Mouse (Mus musculus): ENCODE measurements around the gene Antxr1. TPM values are rescaled to one million over a fixed set of nuclear protein-coding genes. Genes with fewer than 3 reads are reported as not detected.

The Antxr1 gene
- polyA plus RNA-seq, 1 experiment from 2014 or later = 0.47 TPM

DNA sequence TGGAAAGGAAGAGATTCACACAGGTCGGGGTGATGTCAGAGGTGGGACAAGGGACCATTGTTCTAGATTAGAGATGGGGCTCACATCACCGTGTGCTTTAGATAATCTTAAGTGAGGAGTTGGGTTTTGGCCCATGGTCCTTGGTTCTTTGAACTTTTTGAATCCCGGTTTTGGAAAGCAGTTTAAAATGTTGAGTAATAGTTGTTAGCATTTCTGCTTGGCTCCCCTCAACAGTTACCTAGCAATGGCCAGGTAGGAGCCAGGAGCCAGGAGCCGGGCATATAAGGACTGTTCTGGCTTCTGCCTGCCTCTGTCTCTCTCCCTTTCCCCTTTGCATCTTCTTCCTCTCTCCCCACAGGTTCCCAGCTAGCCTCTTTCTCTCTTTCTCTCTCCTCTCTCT, 62.5 kb downstream of the Antxr1 start:
- Histone ChIP-seq H3K9ac (replicated peaks) (no peak overlapping the region), H3K9me3 (ENCODE audit: low read length) (no peaks in the 10 kb centered on the region), H3K27ac (ENCODE audit: low read depth) (no peak overlapping the region), H3K27me3 (ENCODE audit: insufficient read depth, low read length) (0 out of 2 replicates have a peak, but pooled peaks cover 2% of the 10 kb centered on the region), H3K4me2 (ENCODE audit: low read depth, low read length) (no peak overlapping the region), H3K4me1 (ENCODE audit: insufficient read depth) (peaks cover 6% of the 10 kb centered on the region), H3K4me3 (ENCODE audit: low read depth, low read length) (no peak overlapping the region), H3K36me3 (replicated peaks; ENCODE audit: insufficient read depth, low read length) (no peaks in the 10 kb centered on the region)
- no peak for ATAC-seq
- TF ChIP-seq CTCF (IDR thresholded peaks at IDR 0.05; ENCODE audit: low read depth) = no peak
- DNase-seq = no peak
- 52% methylated on average over 4 of the region's 4 CpGs for WGBS (ENCODE audit: insufficient replicate concordance)

- ATAC-seq = no peak
- no peak overlapping the region for H3K9ac ChIP-seq (replicated peaks)
- no peaks in the 10 kb centered on the region for H3K36me3 ChIP-seq (replicated peaks; ENCODE audit: insufficient read depth, low read length)
- 0 out of 2 replicates have a peak, but pooled peaks cover 2% of the 10 kb centered on the region for H3K27me3 ChIP-seq (ENCODE audit: insufficient read depth, low read length)
- H3K9me3 ChIP-seq (ENCODE audit: low read length) = no peaks in the 10 kb centered on the region
- 64% methylated on average over 2 of the region's 2 CpGs for WGBS (ENCODE audit: insufficient replicate concordance)
- TF ChIP-seq EP300 (IDR thresholded peaks at IDR 0.05; ENCODE audit: low read depth) = no peak
- TF ChIP-seq CTCF (IDR thresholded peaks at IDR 0.05; ENCODE audit: low read depth) = no peak
- peaks cover 4% of the 10 kb centered on the region for H3K4me1 ChIP-seq (ENCODE audit: insufficient read depth)
- no peak overlapping the region for H3K4me2 ChIP-seq (ENCODE audit: low read depth, low read length)
- H3K4me3 ChIP-seq (ENCODE audit: low read depth, low read length) = no peak overlapping the region
- H3K27ac ChIP-seq (ENCODE audit: low read depth) = no peak overlapping the region
- no peak for DNase-seq
These were observed 63.4 kb downstream of the Antxr1 start for GRCm38 (mm10) chr6:87272202-87272601.

- no peak overlapping the region for H3K27ac ChIP-seq (ENCODE audit: low read depth)
- no peak overlapping the region for H3K4me2 ChIP-seq (ENCODE audit: low read depth, low read length)
- no peaks in the 10 kb centered on the region for H3K9me3 ChIP-seq (ENCODE audit: low read length)
- H3K27me3 ChIP-seq (ENCODE audit: insufficient read depth, low read length) = 0 out of 2 replicates have a peak, but pooled peaks cover 2% of the 10 kb centered on the region
- H3K4me3 ChIP-seq (ENCODE audit: low read depth, low read length) = no peak overlapping the region
- WGBS (ENCODE audit: insufficient replicate concordance) = 37% methylated on average over 7 of the region's 7 CpGs
- H3K9ac ChIP-seq (replicated peaks) = no peak overlapping the region
- DNase-seq = no peak
- H3K4me1 ChIP-seq (ENCODE audit: insufficient read depth) = no peaks in the 10 kb centered on the region
- ATAC-seq = no peak
- H3K36me3 ChIP-seq (replicated peaks; ENCODE audit: insufficient read depth, low read length) = no peaks in the 10 kb centered on the region
- no peak for TF ChIP-seq CTCF (IDR thresholded peaks at IDR 0.05; ENCODE audit: low read depth)
- no peak for TF ChIP-seq EP300 (IDR thresholded peaks at IDR 0.05; ENCODE audit: low read depth)
These were observed 65.2 kb downstream of the Antxr1 start for GRCm38 (mm10) chr6:87270452-87270851.

- no peak for DNase-seq
- TF ChIP-seq EP300 (IDR thresholded peaks at IDR 0.05; ENCODE audit: low read depth) (no peak), CTCF (IDR thresholded peaks at IDR 0.05; ENCODE audit: low read depth) (no peak)
- WGBS (ENCODE audit: insufficient replicate concordance) = 70% methylated on average over 7 of the region's 7 CpGs
- Histone ChIP-seq H3K4me1 (ENCODE audit: insufficient read depth) (no peaks in the 10 kb centered on the region), H3K4me3 (ENCODE audit: low read depth, low read length) (no peak overlapping the region), H3K27ac (ENCODE audit: low read depth) (no peak overlapping the region), H3K27me3 (ENCODE audit: insufficient read depth, low read length) (no peaks in the 10 kb centered on the region), H3K9me3 (ENCODE audit: low read length) (no peaks in the 10 kb centered on the region), H3K36me3 (replicated peaks; ENCODE audit: insufficient read depth, low read length) (no peaks in the 10 kb centered on the region), H3K9ac (replicated peaks) (no peak overlapping the region), H3K4me2 (ENCODE audit: low read depth, low read length) (no peak overlapping the region)
- ATAC-seq = no peak
These were observed 65.7 kb downstream of the Antxr1 start for GRCm38 (mm10) chr6:87269950-87270349.

- H3K4me3 ChIP-seq (ENCODE audit: low read depth, low read length) = no peak overlapping the region
- H3K27ac ChIP-seq (ENCODE audit: low read depth) = no peak overlapping the region
- no peaks in the 10 kb centered on the region for H3K36me3 ChIP-seq (replicated peaks; ENCODE audit: insufficient read depth, low read length)
- no peak overlapping the region for H3K4me2 ChIP-seq (ENCODE audit: low read depth, low read length)
- DNase-seq = no peak
- 57% methylated on average over 2 of the region's 2 CpGs for WGBS (ENCODE audit: insufficient replicate concordance)
- H3K4me1 ChIP-seq (ENCODE audit: insufficient read depth) = no peaks in the 10 kb centered on the region
- no peak for TF ChIP-seq CTCF (IDR thresholded peaks at IDR 0.05; ENCODE audit: low read depth)
- TF ChIP-seq EP300 (IDR thresholded peaks at IDR 0.05; ENCODE audit: low read depth) = no peak
- no peak overlapping the region for H3K9ac ChIP-seq (replicated peaks)
- no peaks in the 10 kb centered on the region for H3K9me3 ChIP-seq (ENCODE audit: low read length)
- no peak for ATAC-seq
- no peaks in the 10 kb centered on the region for H3K27me3 ChIP-seq (ENCODE audit: insufficient read depth, low read length)
These were observed 73.0 kb downstream of the Antxr1 start for GRCm38 (mm10) chr6:87262666-87263065.

GRCm38 (mm10) chr6:87258976-87259375, 76.6 kb downstream of the Antxr1 start:
- Histone ChIP-seq H3K27me3 (ENCODE audit: insufficient read depth, low read length) (no peaks in the 10 kb centered on the region), H3K4me1 (ENCODE audit: insufficient read depth) (no peaks in the 10 kb centered on the region), H3K9me3 (ENCODE audit: low read length) (no peaks in the 10 kb centered on the region), H3K4me2 (ENCODE audit: low read depth, low read length) (no peak overlapping the region), H3K4me3 (ENCODE audit: low read depth, low read length) (no peak overlapping the region), H3K27ac (ENCODE audit: low read depth) (no peak overlapping the region), H3K9ac (replicated peaks) (no peak overlapping the region), H3K36me3 (replicated peaks; ENCODE audit: insufficient read depth, low read length) (no peaks in the 10 kb centered on the region)
- no peak for DNase-seq
- no peak for ATAC-seq
- 59% methylated on average over 5 of the region's 5 CpGs for WGBS (ENCODE audit: insufficient replicate concordance)
- TF ChIP-seq CTCF (IDR thresholded peaks at IDR 0.05; ENCODE audit: low read depth) = no peak
- TF ChIP-seq EP300 (IDR thresholded peaks at IDR 0.05; ENCODE audit: low read depth) = no peak
